Mouse (Mus musculus) lung, adult 2 months (tissue): ENCODE measurements around the gene Rims1.

ENCODE experiments used
- CTCF ChIP-seq: fragments of 200-500 bp; IDR thresholded peaks from 2 replicates; pipeline ENCODE4 v1.5.1; 2011; ENCODE audit warnings: mild to moderate bottlenecking, low read length, control low read depth; ENCODE audit not compliant: insufficient read depth
- POLR2A ChIP-seq: fragments of 200-500 bp; IDR thresholded peaks from 2 replicates; pipeline ENCODE4 v1.6.1; 2011; ENCODE audit warnings: low read depth, mild to moderate bottlenecking, control low read depth, low read length, borderline replicate concordance; ENCODE audit errors: extremely low read depth

DNA sequence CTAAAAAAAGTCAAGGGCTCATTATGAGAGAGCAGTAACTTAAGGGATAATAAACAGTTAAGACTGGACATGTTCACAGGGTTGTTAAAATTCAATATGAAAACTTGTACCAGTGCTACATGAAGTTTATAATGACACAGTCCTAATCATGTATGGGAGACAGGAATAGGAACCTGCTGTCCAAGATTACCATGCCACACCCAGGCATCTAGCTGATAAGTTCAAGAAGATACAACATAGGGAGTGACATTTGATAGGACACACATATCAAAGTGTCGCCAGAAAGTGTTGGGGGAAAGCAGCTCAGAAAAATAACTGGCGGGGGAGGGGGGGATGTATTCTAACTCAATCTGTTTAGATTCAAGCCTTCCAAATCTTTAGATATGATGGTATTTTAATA, 449.6 kb downstream of the Rims1 start:
- TF ChIP-seq CTCF (no peak), POLR2A (no peak)
